Mouse (Mus musculus) NIH3T3 (cell line): ENCODE data around the gene Plcb4.
"Not testable (repeated sequence)": the region's sequence is repeated elsewhere in the genome, so short reads cannot be mapped to it uniquely, and the experiment has no call there.

ENCODE experiments used
- DNase-seq: peaks from one replicate; pipeline ENCODE4 v3.0.0-alpha.2; 2012; ENCODE audit warnings: low read depth

Gene Plcb4

DNA sequence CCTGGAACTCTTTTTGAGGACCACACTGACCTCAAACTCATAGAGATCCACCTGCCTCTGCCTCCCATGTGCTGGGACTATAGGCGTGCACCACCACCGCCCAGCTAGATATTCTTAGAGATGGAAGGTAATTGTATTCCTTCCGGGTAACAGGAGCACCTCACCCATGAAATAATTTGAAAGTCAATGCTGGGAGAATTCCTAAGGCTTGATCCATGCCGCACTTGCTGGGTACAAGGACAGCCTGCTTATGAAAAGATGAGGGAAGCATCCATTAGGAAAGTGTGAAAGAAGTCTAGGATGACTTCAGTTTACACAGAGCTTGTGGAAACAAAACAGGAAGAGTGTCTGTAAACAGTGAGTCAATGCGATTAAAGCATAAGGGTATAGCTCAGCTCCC lies 232.9 kb downstream of the Plcb4 start:
- no peak for DNase-seq

DNA sequence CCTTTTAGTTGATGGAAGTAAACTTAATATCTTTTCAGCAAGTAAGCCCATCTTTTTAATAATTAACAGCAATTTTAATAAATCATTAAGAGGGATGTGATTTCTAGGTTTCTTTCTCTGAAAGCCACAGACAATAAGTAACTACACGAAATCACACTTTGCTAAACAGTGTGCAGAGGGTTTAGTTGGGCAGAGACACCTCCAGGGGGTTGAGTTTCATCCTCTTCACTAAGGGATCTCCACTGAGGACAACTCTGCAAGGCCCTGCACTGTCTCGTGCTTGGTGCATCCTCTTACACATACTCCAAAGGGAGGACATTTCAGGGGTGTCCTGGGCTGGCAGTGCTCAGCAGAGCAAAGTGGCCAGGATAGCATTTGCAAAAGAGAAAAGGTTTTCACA lies 235.8 kb downstream of the Plcb4 start:
- DNase-seq, result no peak

DNA sequence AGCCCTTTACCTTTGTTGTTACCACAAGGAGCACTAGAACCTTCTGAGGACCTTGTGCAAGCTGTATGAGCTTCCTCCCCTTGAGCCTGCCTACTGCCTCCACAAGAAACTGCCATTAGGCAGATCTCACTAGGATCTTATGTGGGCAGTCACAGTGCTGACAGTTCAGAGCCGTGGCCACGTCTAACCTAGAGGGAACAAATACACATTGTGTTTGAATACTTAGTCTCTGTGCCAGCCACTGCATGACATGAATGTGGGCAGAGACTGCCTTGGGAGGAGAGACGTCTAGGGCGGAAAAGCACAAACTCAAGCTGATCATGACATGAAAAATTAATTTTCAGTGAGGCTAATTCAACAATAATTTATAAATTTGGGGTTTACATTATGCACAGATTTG lies 239.2 kb downstream of the Plcb4 start:
- no peak for DNase-seq

DNA sequence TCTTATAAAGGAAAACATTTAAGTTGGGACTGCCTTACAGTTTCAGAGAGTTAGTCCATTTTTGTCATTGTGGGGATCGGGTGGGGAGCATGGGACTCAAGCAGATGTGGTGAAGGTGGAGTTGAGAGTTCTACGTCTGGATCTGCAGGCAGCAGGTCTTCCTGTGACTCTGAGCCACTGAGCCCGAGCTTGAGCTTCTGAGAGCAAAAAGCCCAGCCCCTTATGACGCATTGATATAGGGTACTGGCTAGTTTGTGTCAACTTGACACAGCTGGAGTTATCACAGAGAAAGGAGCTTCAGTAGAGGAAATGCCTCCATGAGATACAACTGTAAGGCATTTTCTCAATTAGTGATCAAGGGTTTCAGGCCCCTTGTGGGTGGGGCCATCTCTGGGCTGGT lies 241.1 kb downstream of the Plcb4 start:
- not testable (repeated sequence) for DNase-seq

DNA sequence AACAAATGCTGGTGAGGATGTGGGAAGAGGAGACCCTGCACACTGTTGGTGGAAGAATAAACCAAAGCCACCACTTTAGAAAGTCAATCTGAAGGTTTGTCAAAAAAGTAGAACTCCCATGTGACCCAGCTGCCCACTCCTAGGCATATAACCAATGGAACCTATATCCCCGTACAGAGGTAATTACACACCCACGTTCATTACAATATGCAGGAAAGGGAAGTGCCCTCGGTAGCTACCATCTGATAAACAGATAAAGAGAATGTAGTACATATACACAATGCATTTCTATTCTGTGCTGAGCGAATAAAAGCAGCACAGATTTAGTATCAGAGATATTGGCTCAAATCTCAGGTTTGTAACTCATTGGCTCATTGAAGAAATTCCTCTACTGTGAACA lies 242.2 kb downstream of the Plcb4 start:
- no peak for DNase-seq

DNA sequence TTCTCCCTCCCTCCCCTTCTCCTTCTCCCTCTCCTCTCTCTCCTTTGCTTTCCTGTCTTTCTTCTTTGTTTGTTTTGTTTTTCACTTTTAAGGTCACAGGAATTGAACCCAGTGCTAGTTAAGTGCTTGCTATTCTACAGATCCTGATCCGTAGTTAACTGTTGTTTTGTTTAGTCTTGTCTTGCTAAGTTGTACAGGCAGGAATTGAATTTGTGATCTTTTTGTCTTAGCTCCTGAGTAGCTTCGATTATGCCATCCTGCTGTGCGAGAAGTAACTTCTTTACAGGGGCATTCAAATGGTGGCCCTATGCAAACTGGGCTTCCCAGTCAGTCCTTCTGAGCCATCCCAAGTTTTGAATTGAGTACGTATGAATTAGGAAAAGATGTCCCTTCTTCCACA lies 245.5 kb downstream of the Plcb4 start:
- no peak for DNase-seq

DNA sequence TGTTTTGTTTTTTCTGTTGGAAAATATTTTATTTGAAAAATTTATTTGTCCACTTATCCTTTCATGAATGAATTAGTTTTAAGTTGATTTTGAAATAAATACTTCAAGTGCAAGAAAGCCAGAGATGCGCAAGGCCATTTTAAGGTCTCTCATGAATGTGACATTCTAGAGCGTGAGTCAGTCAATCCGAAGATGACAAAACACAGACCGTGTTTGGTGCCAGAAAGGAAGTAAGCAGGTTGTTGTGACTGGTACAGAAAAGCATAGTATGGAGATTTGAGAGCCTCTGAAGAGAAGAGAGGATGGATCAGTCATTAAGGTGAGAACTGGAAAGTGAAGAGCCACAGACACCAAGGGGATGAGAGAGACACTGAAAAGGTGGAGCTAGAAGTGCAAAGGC lies 246.0 kb downstream of the Plcb4 start:
- DNase-seq, result no peak

DNA sequence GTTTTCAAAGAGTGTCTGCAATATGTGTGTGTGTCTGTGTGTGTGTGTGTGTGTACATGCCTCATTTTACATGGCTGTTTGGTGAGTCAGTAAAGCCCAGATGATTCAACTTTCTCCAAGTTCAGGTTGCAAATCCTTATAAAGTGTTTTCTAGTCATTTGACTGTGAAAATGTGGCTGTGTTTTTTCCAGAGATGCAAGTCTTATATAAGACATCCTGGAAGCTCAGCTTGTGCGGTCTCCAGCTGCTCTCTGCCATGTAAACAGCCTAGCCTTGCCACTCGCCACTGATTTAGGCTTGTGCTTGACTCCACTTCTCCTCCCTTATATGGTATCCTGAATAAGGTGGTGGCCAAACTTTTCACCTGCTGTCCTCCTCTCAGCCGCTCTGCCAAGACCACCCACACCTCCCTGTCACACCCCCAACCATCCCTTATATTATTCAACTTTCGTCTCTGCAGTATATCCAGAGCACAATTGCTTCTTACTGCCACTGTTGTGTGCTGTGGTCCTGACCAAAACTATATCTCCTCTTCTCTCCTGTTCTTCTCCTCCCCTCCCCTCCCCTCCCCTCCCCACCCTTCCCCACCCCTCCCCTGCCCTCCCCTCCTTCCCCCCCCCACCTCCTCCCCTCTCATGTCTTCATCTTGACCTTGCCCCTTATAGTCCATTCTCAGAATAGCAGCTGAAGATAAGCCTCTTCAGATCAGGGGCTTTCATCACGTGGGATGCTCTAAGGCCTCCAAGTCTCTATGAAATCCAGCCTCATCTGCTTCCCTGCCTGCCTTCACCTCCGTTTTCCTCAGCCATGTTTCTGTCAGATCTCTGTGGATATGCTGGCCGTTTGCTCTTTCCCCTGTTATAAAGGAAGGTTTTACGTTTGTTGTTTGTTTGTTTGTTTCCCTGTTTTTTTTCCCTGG lies 255.8 kb downstream of the Plcb4 start:
- DNase-seq, result peak; percentile 71

DNA sequence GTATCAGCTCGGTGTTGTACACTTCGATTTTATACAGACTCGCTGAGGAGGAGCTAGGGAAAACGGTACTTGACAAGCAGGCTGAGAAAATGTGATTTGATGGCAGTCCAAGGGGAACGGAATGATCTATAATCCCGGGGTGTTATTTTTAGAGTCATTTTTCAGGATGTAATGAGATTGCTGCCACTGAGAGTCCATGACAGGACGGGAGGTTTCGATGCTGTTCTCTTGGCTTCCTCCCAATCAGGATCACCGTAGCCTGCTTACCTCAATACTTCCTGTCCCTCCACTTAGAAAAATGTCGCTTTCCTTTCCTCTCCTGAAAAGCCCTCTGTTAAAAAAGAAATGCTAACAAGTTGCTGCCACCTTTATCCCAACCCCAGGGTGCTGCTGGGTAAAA lies 257.1 kb downstream of the Plcb4 start:
- no peak for DNase-seq

DNA sequence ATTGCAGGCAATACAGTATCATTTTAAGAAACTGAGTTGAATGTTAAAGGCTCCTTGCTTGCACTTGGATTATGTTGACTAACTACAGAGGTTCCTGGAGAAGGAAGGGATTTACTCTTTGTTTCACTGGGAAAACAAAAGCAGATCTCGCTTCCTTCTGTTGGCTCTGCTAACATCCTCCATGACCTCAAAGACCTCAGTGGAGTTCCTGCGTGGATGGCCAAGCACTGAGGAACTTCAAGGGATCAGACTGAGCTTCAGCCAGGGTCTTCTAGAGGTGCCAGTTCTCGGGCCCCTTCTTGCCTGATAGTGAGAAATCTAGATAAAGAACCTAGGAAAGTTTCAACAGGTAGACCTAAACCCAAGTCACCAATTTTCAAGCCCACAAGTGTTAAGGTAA lies 258.2 kb downstream of the Plcb4 start:
- no peak for DNase-seq

DNA sequence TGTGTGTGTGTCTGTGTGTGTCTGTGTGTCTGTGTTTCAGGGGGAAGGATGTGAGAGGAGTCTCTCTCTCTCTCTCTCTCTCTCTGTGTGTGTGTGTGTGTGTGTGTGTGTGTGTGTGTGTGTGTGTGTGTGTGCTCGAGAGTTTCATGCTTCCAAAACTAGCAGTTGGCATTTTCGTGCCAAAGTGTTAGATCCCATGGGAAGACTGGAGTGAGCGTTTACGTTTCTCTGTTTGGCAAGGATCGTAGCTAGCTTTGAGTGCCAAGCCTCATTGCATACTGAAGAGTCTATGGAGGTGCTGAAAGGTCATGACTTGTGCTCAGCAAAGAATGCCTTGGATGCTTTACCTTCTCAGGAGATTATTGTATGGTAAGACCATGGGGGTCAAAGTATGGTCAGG lies 259.3 kb downstream of the Plcb4 start:
- peak; percentile 57 for DNase-seq

DNA sequence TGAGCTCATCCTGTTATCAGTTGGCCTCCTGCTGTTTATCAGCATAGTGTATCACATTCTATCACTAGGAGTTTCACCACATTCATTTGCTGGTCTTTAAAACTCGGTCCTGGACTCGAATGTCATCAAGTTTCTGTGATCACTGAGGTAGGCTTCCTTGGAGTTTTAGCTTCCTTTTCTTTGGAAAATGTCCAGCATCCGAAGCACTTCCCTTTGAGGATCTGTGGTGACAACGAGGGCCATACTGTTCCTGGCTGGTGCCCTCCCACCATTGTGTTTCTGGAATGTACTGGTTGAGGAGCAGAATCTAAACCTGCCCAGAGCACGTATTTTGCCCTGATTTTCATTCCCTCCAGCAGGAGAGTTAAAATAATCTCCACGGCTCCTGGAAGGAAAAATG lies 260.8 kb downstream of the Plcb4 start:
- no peak for DNase-seq

DNA sequence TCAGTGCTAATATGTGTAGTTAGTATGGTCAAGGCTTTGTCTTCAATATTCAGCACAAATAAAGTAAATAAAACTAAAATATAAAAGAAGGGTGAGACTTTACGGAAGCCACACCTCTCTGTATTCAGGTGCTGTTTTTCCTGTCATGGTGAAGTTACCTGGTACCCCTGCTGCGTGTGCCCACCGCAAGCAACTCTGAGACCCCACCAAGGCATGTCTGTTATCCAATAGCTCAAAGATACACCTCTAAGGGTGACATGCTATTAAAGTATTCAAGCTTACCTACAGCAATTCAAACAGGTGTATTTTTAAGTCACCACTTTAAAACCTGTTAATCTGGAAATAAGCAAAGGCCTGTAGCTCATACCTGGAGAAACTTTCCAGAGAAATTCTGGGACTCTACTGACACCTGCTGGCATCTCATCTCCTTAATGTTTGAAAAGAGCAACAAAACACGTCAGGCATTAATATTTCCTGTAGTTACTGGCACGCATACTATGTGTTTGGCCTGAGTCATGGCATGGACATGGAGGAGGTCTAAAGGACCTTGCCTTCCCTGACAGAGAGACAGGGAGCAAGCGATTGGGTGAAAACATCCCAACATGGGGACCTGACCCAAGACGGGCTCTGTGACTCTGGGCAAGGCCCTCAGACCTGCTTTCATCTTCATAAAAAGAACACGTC lies 268.0 kb downstream of the Plcb4 start:
- DNase-seq, result peak; percentile 82

DNA sequence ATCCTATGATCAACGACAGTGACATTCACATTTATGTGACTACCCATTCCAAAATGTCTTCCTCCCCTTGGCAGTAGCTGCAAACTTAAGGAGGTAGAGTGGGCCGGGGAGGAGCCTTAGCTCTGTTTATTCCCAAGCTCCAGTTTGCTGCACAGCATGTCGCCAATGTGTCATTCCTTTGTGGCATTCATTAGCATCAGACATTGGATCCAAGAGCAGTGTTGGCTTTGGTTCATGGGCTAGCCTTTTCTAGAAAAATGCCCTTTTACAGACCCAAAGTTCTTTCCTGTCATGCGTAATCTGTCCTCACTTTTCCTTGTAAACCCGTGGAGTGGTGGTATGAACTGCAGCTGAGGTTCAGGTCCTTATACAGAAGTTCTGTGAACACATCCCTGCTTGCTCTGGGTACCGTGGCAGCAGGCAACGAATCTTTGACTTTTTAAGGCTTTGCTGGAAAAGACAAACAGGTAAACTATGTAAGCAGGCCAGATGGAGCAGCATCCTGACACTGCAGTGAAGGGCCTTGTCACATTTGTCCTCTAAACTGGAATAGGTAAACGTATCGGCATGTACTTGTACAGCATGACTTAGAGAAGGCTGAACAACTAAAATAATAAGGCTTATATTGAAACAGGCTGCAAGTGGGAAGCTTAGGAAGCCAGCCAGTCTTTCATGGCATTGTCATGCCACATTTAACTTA lies 270.4 kb downstream of the Plcb4 start:
- no peak for DNase-seq

DNA sequence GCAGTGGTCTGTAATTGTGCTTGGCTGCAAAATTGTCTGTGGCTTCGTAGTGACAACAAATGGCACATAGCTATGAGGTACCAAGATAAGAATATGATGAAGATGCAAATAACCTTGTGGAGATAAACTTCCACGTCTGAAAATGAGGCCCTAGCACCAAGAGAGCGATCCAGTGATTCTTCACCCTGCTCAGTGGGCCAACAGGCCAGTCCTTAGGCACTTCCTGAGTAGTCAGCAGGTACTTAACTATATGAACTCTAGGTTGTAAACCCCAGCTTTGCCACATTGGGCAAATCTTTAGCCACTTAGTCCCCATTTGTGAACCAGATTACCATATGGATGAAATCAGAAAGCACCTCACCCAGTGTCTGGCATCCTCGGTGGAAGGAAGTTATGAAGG lies 271.9 kb downstream of the Plcb4 start:
- no peak for DNase-seq

DNA sequence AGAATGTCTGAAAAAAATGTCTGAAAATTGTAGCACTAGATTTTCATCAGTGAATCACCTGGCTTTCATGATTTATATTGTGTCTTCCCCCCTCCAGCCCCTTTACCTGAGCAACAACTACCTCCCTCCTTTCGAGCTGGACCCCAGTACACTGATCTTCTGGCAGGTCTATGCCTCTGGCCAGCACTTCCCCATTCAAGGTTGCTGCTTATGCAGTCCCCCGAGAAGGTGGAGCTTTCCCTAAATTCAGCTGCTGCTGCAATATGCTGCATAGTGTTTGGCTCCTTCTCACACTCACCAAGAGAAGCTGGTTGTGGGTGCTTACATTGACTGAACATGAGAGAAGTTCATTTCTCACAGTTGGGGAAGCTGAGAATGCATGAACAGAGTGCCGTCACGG lies 273.8 kb downstream of the Plcb4 start:
- DNase-seq, result no peak

DNA sequence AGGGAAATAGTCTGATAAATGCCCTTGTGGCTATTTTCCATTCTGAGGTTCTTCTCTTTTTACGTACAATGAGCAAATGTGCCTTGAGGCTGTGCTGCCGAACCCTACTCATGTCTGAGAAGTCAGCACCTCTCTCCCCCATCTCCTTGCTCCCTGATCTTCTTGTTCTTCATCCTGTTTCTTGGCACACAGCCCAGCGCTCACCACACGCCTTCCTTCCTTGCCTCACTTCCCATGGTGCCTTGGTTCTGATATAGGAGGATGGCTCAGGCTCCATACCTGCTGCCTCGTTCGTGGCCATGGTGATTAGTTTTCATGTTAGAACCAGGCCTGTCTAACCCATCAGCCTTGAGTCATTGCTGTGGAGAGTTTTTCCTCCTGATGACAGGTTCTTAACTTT lies 277.6 kb downstream of the Plcb4 start:
- DNase-seq, result no peak

DNA sequence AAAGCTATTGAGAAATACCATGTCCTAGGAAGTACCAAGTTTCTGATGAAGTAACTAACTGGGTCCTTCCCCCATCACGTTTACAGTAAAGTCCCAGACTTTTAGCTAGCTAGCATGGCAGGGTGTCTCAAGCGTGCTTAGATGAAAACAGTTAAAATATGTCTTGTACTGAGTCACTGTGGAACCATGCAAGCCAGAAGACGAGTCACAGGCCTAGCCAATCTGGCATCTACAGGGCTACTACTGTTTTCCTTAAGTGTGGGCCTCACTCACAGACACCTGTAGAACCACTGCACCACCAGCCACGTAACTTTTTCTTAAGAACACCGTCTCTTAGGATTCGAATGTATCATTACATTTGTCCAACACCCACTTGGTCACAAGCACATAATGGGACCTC lies 278.8 kb downstream of the Plcb4 start:
- DNase-seq, result peak; percentile 31

DNA sequence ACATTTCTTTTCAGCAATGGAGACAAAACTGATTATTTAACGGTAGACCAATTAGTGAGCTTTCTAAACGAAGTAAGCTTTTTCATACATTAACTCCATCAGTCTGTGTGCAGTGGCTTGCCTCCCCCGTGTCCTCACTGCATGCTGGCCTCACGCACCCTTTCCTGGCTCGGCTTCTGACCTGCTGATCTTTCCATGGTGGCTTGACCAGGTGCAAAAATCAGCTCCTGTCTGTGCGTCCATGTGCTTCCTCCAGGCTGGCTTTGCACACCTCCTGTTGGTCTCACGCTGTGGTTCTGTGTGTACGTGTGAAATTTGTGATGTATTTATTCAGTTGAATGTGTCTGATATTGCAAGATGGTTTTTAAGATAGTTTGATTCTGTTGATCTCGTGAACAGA lies 281.1 kb downstream of the Plcb4 start:
- DNase-seq, result no peak

DNA sequence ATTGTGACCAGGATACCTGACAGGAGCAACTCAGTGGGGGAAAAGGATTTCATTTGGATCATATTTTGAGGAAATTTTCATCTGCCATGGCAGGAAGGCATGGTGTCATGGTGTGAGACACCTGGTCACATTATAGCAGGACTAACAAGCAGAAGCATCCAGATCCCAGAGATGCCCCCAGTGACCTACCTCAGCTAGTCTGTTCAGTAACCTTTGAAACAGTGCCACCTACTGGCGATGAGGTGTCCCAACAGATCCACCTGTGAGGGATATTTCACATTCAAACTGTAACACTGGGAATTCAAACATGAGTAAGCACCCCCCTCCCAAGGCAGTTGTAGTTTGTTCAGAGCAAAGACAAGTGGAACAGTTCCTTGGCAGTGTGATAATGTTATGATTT lies 289.0 kb downstream of the Plcb4 start:
- DNase-seq, result peak; percentile 4

DNA sequence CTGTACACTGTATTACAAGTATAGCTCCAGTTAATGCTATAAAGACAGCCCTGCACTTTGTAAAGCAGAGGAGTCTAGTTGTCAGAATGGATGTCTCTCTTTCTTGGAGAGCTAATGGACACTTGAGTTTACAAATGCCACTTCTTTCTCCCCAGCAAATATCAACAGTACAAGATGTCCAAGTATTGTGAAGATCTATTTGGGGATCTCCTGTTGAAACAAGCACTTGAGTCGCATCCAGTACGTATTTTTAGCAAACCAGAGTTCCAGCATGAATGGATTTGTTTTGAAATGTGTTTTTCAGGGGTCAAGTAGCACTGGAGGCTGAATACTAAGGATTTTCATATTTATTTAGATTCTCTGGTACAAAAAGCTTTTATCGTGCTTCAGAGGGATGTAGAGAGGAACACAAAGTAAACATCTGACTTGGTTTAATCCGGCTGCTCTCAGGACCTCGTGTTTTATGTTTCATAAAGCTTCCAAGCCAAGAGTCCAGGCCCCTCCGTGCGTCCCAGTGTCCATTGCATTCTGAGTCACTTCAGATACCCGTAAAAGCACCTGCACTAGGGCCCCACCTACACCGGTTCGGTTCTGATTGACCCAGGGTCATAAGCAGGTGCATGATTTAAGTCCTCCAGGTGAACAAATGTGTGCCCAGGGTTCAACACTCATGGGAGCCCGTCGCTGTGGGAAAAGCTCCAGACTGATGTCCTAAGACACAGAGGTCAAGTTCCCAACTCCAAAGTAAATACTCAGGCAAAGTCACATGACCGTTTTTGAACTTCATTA lies 296.1 kb downstream of the Plcb4 start:
- no peak for DNase-seq

DNA sequence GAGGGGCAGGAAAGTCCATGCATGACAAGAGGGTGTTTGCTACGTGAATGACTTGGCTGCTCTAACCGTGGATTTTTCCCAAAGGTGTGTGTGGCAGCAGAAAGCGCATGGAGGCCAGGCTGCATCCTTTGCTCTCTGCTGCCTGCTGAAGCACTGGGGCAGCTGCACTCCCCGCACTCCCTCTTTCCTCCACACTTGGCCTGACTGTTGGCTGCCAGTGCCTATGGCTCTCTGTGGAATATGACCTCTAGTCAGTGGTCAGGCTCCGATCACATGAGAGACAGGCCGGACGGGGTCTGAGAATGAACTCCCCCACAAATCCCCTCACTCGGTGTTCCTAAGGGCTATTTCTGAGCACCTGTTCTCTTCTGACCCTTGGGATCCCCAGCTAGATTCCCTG lies 297.0 kb downstream of the Plcb4 start:
- DNase-seq, result no peak
